Mouse (Mus musculus) MEL (cell line): Measurements from ENCODE around the gene Rep15. TPM values are rescaled to one million over a fixed set of nuclear protein-coding genes. Genes with fewer than 3 reads are reported as not detected.

Experiments
- DNase-seq: peaks from one replicate; pipeline ENCODE4 v3.0.0; 2011; ENCODE audit warnings: low read depth, low spot score
- H3K27ac ChIP-seq: 2 replicates; pipeline ENCODE4 v1.5.1; 2012; ENCODE audit warnings: low read depth, mild to moderate bottlenecking, control low read depth, low read length, moderate library complexity; ENCODE audit not compliant: control insufficient read depth
- H3K27me3 ChIP-seq, 2 experiments: fragments of 150-350 bp in 1 of 2; sonication (generic) in 1 of 2; 2 replicates each; pipeline ENCODE4 v1.6.1; 2012; ENCODE audit warnings: low read length in 2 of 2, mild to moderate bottlenecking in 2 of 2, improper control_type of control experiment in 1 of 2, moderate library complexity in 1 of 2; ENCODE audit not compliant: insufficient read depth in 2 of 2, control insufficient read depth in 1 of 2
- H3K36me3 ChIP-seq, 2 experiments: 2 replicates each; pipeline ENCODE4 v1.6.1; 2012 to 2014; ENCODE audit warnings: low read length in 2 of 2, improper control_type of control experiment in 1 of 2, inconsistent platforms in 1 of 2, mild to moderate bottlenecking in 1 of 2; ENCODE audit not compliant: insufficient read depth in 2 of 2, control insufficient read depth in 1 of 2
- H3K4me1 ChIP-seq, 2 experiments: fragments of 150-350 bp in 1 of 2; sonication (generic) in 1 of 2; 2 replicates each; pipeline ENCODE4 v1.6.1; 2012; ENCODE audit warnings: low read length in 2 of 2, improper control_type of control experiment in 1 of 2, mild to moderate bottlenecking in 1 of 2; ENCODE audit not compliant: insufficient read depth in 2 of 2, control insufficient read depth in 1 of 2
- H3K4me3 ChIP-seq, 2 experiments: fragments of 150-350 bp in 1 of 2; sonication (generic) in 1 of 2; 2 replicates each; pipeline ENCODE4 v1.5.1; 2012; ENCODE audit warnings: low read depth in 2 of 2, low read length in 2 of 2, mild to moderate bottlenecking in 2 of 2, moderate library complexity in 2 of 2, control low read depth in 1 of 2, improper control_type of control experiment in 1 of 2; ENCODE audit not compliant: control insufficient read depth in 1 of 2, insufficient read depth in 1 of 2
- H3K79me2 ChIP-seq: 2 replicates; pipeline ENCODE4 v1.6.1; 2012; ENCODE audit warnings: mild to moderate bottlenecking, low read length, moderate library complexity; ENCODE audit not compliant: control insufficient read depth, poor library complexity, insufficient read depth
- H3K9ac ChIP-seq: 2 replicates; pipeline ENCODE4 v1.6.1; 2012; ENCODE audit warnings: low read depth, mild to moderate bottlenecking, control low read depth, low read length, moderate library complexity; ENCODE audit not compliant: control insufficient read depth, poor library complexity, severe bottlenecking
- H3K9me3 ChIP-seq: fragments of 150-350 bp; sonication (generic); replicated peaks from 2 replicates; pipeline ENCODE4 v1.6.1; 2012; ENCODE audit warnings: mild to moderate bottlenecking, low read length, improper control_type of control experiment, moderate library complexity; ENCODE audit not compliant: insufficient read depth
- CHD2 ChIP-seq: IDR thresholded peaks from 2 replicates; pipeline ENCODE4 v1.6.1; 2011; ENCODE audit warnings: low read length, improper control_type of control experiment
- EP300 ChIP-seq, 2 experiments: IDR thresholded peaks; 2 replicates each; pipeline ENCODE4 v1.6.1; 2011; ENCODE audit warnings: improper control_type of control experiment in 2 of 2, low read length in 2 of 2, low read depth in 1 of 2, mild to moderate bottlenecking in 1 of 2
- GATA1 ChIP-seq: IDR thresholded peaks from 2 replicates; pipeline ENCODE4 v1.6.1; 2011; ENCODE audit warnings: low read depth, low read length, improper control_type of control experiment
- JUND ChIP-seq: IDR thresholded peaks from 2 replicates; pipeline ENCODE4 v1.6.1; 2011; ENCODE audit warnings: low read depth, mild to moderate bottlenecking, improper control_type of control experiment, low read length
- KAT2A ChIP-seq: conservative IDR thresholded peaks from 2 replicates; pipeline ENCODE4 v1.6.1; 2012; ENCODE audit warnings: low read depth, low read length, improper control_type of control experiment, inconsistent platforms
- MAZ ChIP-seq: IDR thresholded peaks from 2 replicates; pipeline ENCODE4 v1.6.1; 2012; ENCODE audit warnings: low read depth, mild to moderate bottlenecking, inconsistent platforms, low read length, improper control_type of control experiment
- MEF2A ChIP-seq: IDR thresholded peaks from 2 replicates; pipeline ENCODE4 v1.6.1; 2014; ENCODE audit warnings: low read depth, mild to moderate bottlenecking, inconsistent platforms, low read length, improper control_type of control experiment; ENCODE audit not compliant: poor library complexity, insufficient replicate concordance, severe bottlenecking; ENCODE audit errors: extremely low read depth
- MYB ChIP-seq: IDR thresholded peaks from 2 replicates; pipeline ENCODE4 v1.6.1; 2011; ENCODE audit warnings: mild to moderate bottlenecking, low read depth, low read length, improper control_type of control experiment
- MYC ChIP-seq: IDR thresholded peaks from 2 replicates; pipeline ENCODE4 v1.6.1; 2011; ENCODE audit warnings: low read depth, mild to moderate bottlenecking, low read length, improper control_type of control experiment, moderate library complexity
- NELFE ChIP-seq: IDR thresholded peaks from 2 replicates; pipeline ENCODE4 v1.6.1; 2011; ENCODE audit warnings: low read depth, low read length, improper control_type of control experiment
- NRF1 ChIP-seq: IDR thresholded peaks from 2 replicates; pipeline ENCODE4 v1.6.1; 2014; ENCODE audit warnings: low read depth, mild to moderate bottlenecking, inconsistent platforms, low read length, improper control_type of control experiment, moderate library complexity; ENCODE audit not compliant: poor library complexity, insufficient read depth, severe bottlenecking
- POLR2A ChIP-seq, 2 experiments: IDR thresholded peaks; 2 replicates each; pipeline ENCODE4 v1.6.1; 2011 to 2012; ENCODE audit warnings: low read length in 2 of 2, mild to moderate bottlenecking in 2 of 2, control low read depth in 1 of 2, improper control_type of control experiment in 1 of 2, low read depth in 1 of 2, moderate library complexity in 1 of 2; ENCODE audit not compliant: control insufficient read depth in 1 of 2, insufficient read depth in 1 of 2, poor library complexity in 1 of 2
- POLR2AphosphoS2 ChIP-seq: IDR thresholded peaks from 2 replicates; pipeline ENCODE4 v1.6.1; 2011; ENCODE audit warnings: low read length, improper control_type of control experiment
- RAD21 ChIP-seq: IDR thresholded peaks from 2 replicates; pipeline ENCODE4 v1.6.1; 2011; ENCODE audit warnings: mild to moderate bottlenecking, low read depth, low read length, improper control_type of control experiment
- RCOR1 ChIP-seq: IDR thresholded peaks from 2 replicates; pipeline ENCODE4 v1.6.1; 2012; ENCODE audit warnings: low read depth, mild to moderate bottlenecking, inconsistent platforms, low read length, improper control_type of control experiment
- SMC3 ChIP-seq: IDR thresholded peaks from 2 replicates; pipeline ENCODE4 v1.6.1; 2011; ENCODE audit warnings: low read depth, low read length, improper control_type of control experiment
- TCF12 ChIP-seq: IDR thresholded peaks from 2 replicates; pipeline ENCODE4 v1.6.1; 2014; ENCODE audit warnings: low read depth, mild to moderate bottlenecking, inconsistent platforms, low read length, improper control_type of control experiment, moderate library complexity
- UBTF ChIP-seq: IDR thresholded peaks from 2 replicates; pipeline ENCODE4 v1.6.1; 2012; ENCODE audit warnings: low read depth, mild to moderate bottlenecking, inconsistent platforms, low read length, improper control_type of control experiment, moderate library complexity, borderline replicate concordance; ENCODE audit not compliant: insufficient read depth
- USF1 ChIP-seq: IDR thresholded peaks from 2 replicates; pipeline ENCODE4 v1.6.1; 2014; ENCODE audit warnings: low read depth, mild to moderate bottlenecking, inconsistent platforms, low read length, improper control_type of control experiment, moderate library complexity
- USF2 ChIP-seq, 2 experiments: IDR thresholded peaks; 2 replicates each; pipeline ENCODE4 v1.6.1; 2011 to 2012; ENCODE audit warnings: improper control_type of control experiment in 2 of 2, low read length in 2 of 2, borderline replicate concordance in 1 of 2, inconsistent platforms in 1 of 2, low read depth in 1 of 2, mild to moderate bottlenecking in 1 of 2; ENCODE audit not compliant: insufficient read depth in 1 of 2
- ZC3H11A ChIP-seq: IDR thresholded peaks from 2 replicates; pipeline ENCODE4 v1.6.1; 2012; ENCODE audit warnings: low read depth, mild to moderate bottlenecking, inconsistent platforms, low read length, improper control_type of control experiment
- ZKSCAN1 ChIP-seq: IDR thresholded peaks from 2 replicates; pipeline ENCODE4 v1.6.1; 2012; ENCODE audit warnings: low read depth, mild to moderate bottlenecking, inconsistent platforms, low read length, improper control_type of control experiment, moderate library complexity
- ZNF384 ChIP-seq: IDR thresholded peaks from 2 replicates; pipeline ENCODE4 v1.6.1; 2012; ENCODE audit warnings: low read depth, mild to moderate bottlenecking, inconsistent platforms, low read length, improper control_type of control experiment
- polyA plus RNA-seq, 2 experiments: library from polyadenylated mRNA; stranded (reverse) in 1 of 2; unstranded in 1 of 2; fragments of >175 nt in 1 of 2; fragments of >200 nt in 1 of 2; gene quantifications; 2 replicates each; pipeline versions ENCODE4 v1.2.1 to v1.2.4; 2012; ENCODE audit warnings: low replicate concordance in 2 of 2, low read depth in 1 of 2; ENCODE audit not compliant: insufficient read length in 2 of 2, insufficient read depth in 1 of 2, missing spikeins in 1 of 2
- total RNA-seq: library from RNA; depleted of rRNA; stranded (reverse); fragments of 300-350 nt; gene quantifications from 2 replicates; pipeline ENCODE4 v1.2.3, GENCODE M21; 2012

Gene Rep15
- total and polyA plus RNA-seq, 3 experiments: 0.31 to 0.43 TPM; not detected in 1

- TF ChIP-seq UBTF (peak; percentile 57; the same call in 1 of the 2 replicates), ZNF384 (no peak), SMC3 (no peak; the same call in 1 of the 2 replicates), GATA1 (no peak), ZKSCAN1 (no peak)
Measured at GRCm38 (mm10) chr6:147042291-147043290, 10.2 kb downstream of the Rep15 start, which contains the start of gene Mrps35 (continued).

- H3K9me3 ChIP-seq: no peaks in the 10 kb centered on the region
- peaks cover 7 to 8% of the 10 kb centered on the region in 2 experiments for H3K36me3 ChIP-seq
- H3K4me1 ChIP-seq: peaks cover 0 to 9% of the 10 kb centered on the region in 2 experiments; a peak in 1 of 4 replicates
- peaks cover 30% of the 10 kb centered on the region for H3K79me2 ChIP-seq
- no peak overlapping the region for H3K27ac ChIP-seq
- peak; percentile 72 for DNase-seq
- no peaks in the 10 kb centered on the region for H3K27me3 ChIP-seq
- 0 out of 2 replicates have a peak, but pooled peaks have one; percentile 38 for TF ChIP-seq JUND
- no peak for TF ChIP-seq USF2 (IDR thresholded peaks at IDR 0.05; ENCODE audit: borderline replicate concordance in 1 of 2, insufficient read depth in 1 of 2, low read depth in 1 of 2, low read length in 2 of 2)
- peak overlapping the region; percentile 73 to 95 for H3K4me3 ChIP-seq
- peak overlapping the region; percentile 96 for H3K9ac ChIP-seq
Measured at GRCm38 (mm10) chr6:147043633-147044032, 11.2 kb downstream of the Rep15 start.

GRCm38 (mm10) chr6:147049239-147049805 is 16.9 kb downstream of the Rep15 start:
- Histone ChIP-seq H3K27ac (no peak overlapping the region), H3K36me3 (peaks cover under 1 to 21% of the 10 kb centered on the region in 2 experiments), H3K9me3 (no peaks in the 10 kb centered on the region), H3K4me1 (no peaks in the 10 kb centered on the region), H3K9ac (no peak overlapping the region), H3K4me3 (no peak overlapping the region)
- DNase-seq: no peak
- TF ChIP-seq MYC (no peak), RAD21 (no peak), ZC3H11A (no peak), NRF1 (no peak), POLR2AphosphoS2 (no peak), EP300 (IDR thresholded peaks at IDR 0.05; ENCODE audit: low read depth in 1 of 2, low read length in 2 of 2) (no peak), MYB (no peak), ZNF384 (no peak), RCOR1 (no peak), SMC3 (no peak), POLR2A (IDR thresholded peaks at IDR 0.05; ENCODE audit: control insufficient read depth in 1 of 2, insufficient read depth in 1 of 2, low read depth in 1 of 2, low read length in 2 of 2, poor library complexity in 1 of 2) (no peak), MEF2A (no peak), USF2 (IDR thresholded peaks at IDR 0.05; ENCODE audit: borderline replicate concordance in 1 of 2, insufficient read depth in 1 of 2, low read depth in 1 of 2, low read length in 2 of 2) (no peak), TCF12 (no peak), NELFE (no peak), KAT2A (no peak), USF1 (no peak), UBTF (no peak), CHD2 (no peak), MAZ (no peak)
- TF ChIP-seq, all 39 proteins: peak for 0
- Histone ChIP-seq H3K27me3 (no peaks in the 10 kb centered on the region), H3K79me2 (peaks cover 12% of the 10 kb centered on the region)
